Comparison of ENCODE assay signal across 10 mouse cellular contexts in genomic region chr13:28782081-28782480, GRCm38 (mm10).
DNase-seq lines count a peak whose midpoint lies in the region; ATAC-seq and TF ChIP-seq lines count a peak whose summit lies in the region.
"Had no signal": no experiment of that assay in that cellular context is flagged by ENCODE, and none has a peak within 500 bp of the region (broad histone marks: within the 10 kb centered on the region; RNA-seq: fewer than 3 reads in every experiment).

No protein-coding gene starts in this region.

- ATAC-seq in lung, embryonic 14.5 days (ENCODE audit: insufficient read depth): no peak
- ATAC-seq in forebrain, embryonic 15.5 days (replicated peaks): peak; percentile 49; the same call in 1 of the 2 replicates

- H3K36me3 ChIP-seq in lung, embryonic 14.5 days (ENCODE audit: insufficient read depth): no peaks in the 10 kb centered on the region
- H3K36me3 ChIP-seq in forebrain, embryonic 15.5 days: no peaks in the 10 kb centered on the region

- H3K9me3 ChIP-seq in lung, embryonic 14.5 days (ENCODE audit: low read depth, low read length): no peaks in the 10 kb centered on the region
- H3K9me3 ChIP-seq in forebrain, embryonic 15.5 days: no peaks in the 10 kb centered on the region

- H3K27me3 ChIP-seq in lung, embryonic 14.5 days (ENCODE audit: insufficient read depth, low read length): no peaks in the 10 kb centered on the region
- H3K27me3 ChIP-seq in forebrain, embryonic 15.5 days: no peaks in the 10 kb centered on the region

- intact Hi-C loops in gastrocnemius, postnatal 36 days (cut with DNase I): no loop called here

- no peak overlapping the region for H3K4me3 ChIP-seq in lung, embryonic 14.5 days (ENCODE audit: low read depth, low read length)
- no peak overlapping the region for H3K4me3 ChIP-seq in forebrain, embryonic 15.5 days

- H3K4me2 ChIP-seq in lung, embryonic 14.5 days: no peak overlapping the region
- H3K4me2 ChIP-seq in forebrain, embryonic 15.5 days (replicated peaks): no peak overlapping the region

- no peak for TF ChIP-seq CTCF in lung, embryonic 14.5 days (IDR thresholded peaks at IDR 0.05; ENCODE audit: low read depth)

- DNase-seq in lung, embryonic 14.5 days: peak; percentile 44
- no peak for DNase-seq in lung, postnatal 25 days (ENCODE audit: low spot score)
- DNase-seq in mesoderm, embryonic 11.5 days (ENCODE audit: low read depth, low spot score): peak; percentile 78
- peak; percentile 54 for DNase-seq in retina, postnatal 1 day
- DNase-seq in layer of hippocampus, adult 11-12 months (ENCODE audit: low spot score): no peak
- no peak for DNase-seq in urinary bladder, postnatal 4 days (ENCODE audit: low spot score in 2 of 2)
- DNase-seq in gastrocnemius, postnatal 36 days: no peak
- DNase-seq: cerebellum, adult 11 months had no signal

- H3K27ac ChIP-seq in lung, embryonic 14.5 days (ENCODE audit: low read depth): peak overlapping the region; percentile 45; the same call in 1 of the 2 replicates
- peak overlapping the region; percentile 80 for H3K27ac ChIP-seq in forebrain, embryonic 15.5 days (replicated peaks)
- H3K27ac ChIP-seq: liver, embryonic 14.5 days had no signal

- no peak overlapping the region for H3K9ac ChIP-seq in lung, embryonic 14.5 days
- peak overlapping the region; percentile 13; the same call in 1 of the 2 replicates for H3K9ac ChIP-seq in forebrain, embryonic 15.5 days (replicated peaks)
- H3K9ac ChIP-seq: liver, embryonic 14.5 days had no signal

- peaks cover 10% of the 10 kb centered on the region for H3K4me1 ChIP-seq in lung, embryonic 14.5 days (ENCODE audit: insufficient read depth)
- peaks cover 61% of the 10 kb centered on the region for H3K4me1 ChIP-seq in forebrain, embryonic 15.5 days

- 33% methylated on average over 5 of the region's 5 CpGs for WGBS in lung, embryonic 14.5 days
- WGBS in forebrain, embryonic 15.5 days: 9% methylated on average over 5 of the region's 5 CpGs

Comparison
In these comparisons a context has a peak if more than half of its experiments do, and no peak if none do; other contexts are left out.
1. DNase-seq: peak in lung, embryonic 14.5 days (single experiment), mesoderm, embryonic 11.5 days (single experiment) and retina, postnatal 1 day (single experiment); none in lung, postnatal 25 days (single experiment), layer of hippocampus, adult 11-12 months (single experiment), urinary bladder, postnatal 4 days (0 of 2) and gastrocnemius, postnatal 36 days (0 of 2).